Mouse (Mus musculus): ENCODE results near the gene 4930451I11Rik.
A peak's percentile ranks its signal among the peaks of the same experiment; 100 is the strongest.

Gene 4930451I11Rik

DNA sequence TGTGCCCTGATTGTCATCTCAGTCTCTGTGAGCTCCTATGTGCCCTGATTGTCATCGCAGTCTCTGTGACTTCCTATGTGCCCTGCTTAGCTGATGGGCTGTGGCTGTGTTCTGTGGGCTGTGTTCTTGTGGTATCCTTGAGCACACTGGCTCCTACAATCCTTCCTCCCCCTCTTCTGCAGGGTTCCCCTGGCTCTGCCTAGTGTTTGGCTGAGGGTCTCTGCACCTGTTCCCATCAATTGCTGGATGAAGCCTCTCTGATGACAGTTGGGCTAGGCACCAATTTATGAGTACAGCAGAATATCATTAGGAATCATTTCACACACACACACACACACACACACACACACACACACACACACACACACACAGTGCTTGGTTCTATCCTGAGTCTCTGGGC is 1.9 kb upstream of the 4930451I11Rik start:
- DNase-seq (ENCODE audit: low read depth): no peak

DNA sequence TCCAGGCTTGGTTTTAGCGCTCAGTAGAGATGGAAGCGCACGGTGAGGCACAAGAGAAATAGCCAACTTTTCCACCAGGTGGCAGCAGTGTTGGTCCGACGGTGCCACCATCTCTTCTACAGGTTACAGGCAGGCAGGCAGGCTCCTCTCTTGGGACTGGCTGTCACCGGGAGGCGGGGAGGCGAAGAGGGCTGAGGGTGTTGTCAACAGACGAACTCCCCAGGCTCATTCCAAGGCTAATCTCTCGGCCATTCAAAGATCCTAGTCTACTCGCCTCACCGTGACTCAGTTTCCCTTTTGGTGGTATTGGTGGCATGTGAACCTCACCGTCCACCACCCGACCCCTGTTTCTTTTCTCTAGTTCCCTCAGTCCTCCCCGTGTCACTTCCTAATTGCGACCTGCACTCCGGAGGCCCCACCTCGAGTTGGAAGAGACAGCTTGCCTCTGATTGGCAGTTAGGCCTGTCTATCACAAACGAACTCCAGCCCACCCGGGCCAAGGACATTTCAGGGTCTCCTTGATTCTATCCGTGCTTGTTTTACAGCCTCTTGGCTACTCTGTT is 678 bp upstream of the 4930451I11Rik start:
- DNase-seq (ENCODE audit: low read depth): peak; percentile 88

DNA sequence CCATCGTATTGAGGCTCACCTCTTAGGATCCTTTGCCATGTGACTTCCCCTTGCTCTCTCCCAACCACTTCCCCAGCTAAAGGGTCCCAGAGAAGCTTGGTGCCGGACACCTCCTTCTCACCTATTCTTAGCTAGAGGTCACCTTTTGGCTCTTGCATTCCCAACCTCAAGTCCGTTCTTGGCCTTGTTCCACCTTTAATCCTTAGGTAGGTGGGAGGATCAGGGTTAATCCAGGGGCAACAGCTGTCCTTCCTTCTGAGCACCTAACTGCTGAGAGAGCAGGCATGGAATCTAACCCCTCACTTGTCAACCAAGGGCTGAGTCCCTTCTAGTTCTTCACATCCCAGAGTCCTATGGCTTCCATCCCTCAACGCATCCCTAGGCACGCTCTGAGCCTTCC is 5.5 kb downstream of the 4930451I11Rik start:
- DNase-seq (ENCODE audit: low read depth): no peak

DNA sequence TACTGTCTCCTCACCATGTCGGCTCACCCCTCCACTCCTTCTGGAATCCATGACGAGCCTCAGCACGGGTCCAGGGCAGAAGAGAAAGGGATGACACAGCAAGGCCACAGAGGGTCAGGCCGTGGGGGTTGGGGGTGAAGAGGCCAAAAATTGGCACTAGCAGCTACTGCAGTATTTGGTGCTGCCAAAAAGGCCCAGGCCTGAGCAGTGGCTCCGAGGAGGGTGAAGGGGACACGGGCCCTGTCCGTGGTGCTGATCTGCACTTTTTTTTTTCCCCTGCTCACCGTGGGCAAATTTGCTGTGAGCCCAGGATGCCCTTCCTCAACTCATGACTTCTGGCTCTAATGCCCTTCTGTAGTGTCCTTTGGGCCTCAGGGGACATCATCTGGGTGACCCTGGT is 6.0 kb downstream of the 4930451I11Rik start:
- DNase-seq (ENCODE audit: low read depth): peak; percentile 51

- DNase-seq (ENCODE audit: low read depth): no peak
These were observed 7.5 kb downstream of the 4930451I11Rik start for GRCm38 (mm10) chr7:126823940-126824339.

DNA sequence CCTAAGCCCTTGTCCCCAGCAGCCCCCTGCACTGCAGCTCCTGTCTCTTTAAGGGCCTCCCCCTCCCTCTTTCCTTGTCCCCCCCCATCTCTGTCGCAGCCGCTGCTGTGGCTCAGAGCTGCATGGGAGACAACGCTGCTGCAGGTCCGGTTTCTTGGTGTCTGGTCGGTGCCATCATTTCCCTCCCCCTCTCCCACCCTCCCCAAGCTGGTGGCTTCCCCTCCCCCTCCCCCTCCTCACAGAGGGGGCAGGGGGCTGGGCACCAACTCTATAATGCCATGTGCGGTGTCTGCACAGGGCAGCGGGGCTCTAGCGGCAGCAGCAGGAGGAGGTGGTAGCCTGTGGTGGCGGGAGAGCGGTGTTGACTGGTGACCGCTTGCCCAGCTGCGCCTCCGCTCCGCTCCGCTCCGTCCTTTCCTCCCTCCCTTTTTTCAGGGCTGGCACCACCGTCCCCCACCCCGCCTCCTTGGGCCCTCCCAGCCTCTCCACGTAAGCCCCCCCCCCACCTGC is 8.2 kb downstream of the 4930451I11Rik start:
- no peak for DNase-seq (ENCODE audit: low read depth)

DNA sequence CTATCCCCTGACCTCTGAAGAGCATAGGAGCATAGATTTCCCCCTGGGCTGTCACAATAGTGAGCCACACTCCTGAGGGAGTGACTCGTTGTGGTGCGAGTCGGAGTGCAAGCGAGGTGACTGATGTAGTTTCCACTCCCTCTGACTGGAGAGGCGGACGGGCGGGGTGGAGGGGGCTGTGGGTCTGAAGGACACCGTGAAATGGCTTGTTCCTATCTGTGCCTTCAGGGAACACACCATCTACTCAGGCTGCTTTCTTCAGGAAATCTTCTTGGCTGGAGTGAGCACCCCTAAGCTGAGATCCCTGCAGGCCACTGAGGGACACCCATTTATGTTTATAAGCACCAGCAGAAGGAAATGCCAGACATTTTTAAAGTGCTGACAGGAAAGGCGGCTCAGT is 8.7 kb downstream of the 4930451I11Rik start:
- no peak for DNase-seq (ENCODE audit: low read depth)

GRCm38 (mm10) chr7:126821835-126822511 is 9.5 kb downstream of the 4930451I11Rik start:
- DNase-seq (ENCODE audit: low read depth): peak; percentile 90

DNA sequence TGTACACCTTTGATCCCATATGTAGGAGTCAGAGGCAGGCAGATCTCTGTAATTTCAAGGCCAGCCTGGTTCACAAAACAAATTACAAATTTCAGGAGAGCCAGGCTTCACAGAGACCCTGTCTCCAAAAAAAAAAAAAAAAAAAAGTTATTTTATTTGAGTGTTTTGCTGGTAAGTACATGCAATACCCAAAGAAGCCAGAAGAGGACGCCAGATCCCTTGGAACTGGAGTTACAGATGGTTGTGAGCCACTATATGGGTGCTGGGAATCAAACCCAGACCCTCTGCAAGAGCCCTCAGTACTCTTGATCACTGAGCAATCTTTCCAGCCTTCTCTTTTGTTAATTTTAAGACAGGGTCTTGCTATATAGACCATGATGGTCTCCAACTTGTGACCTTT is 12.6 kb downstream of the 4930451I11Rik start:
- no peak for DNase-seq (ENCODE audit: low read depth)

- DNase-seq (ENCODE audit: low read depth): no peak
These were observed 13.8 kb downstream of the 4930451I11Rik start for GRCm38 (mm10) chr7:126817595-126817994.

GRCm38 (mm10) chr7:126816494-126816893 is 14.9 kb downstream of the 4930451I11Rik start:
- no peak for DNase-seq (ENCODE audit: low read depth)

DNA sequence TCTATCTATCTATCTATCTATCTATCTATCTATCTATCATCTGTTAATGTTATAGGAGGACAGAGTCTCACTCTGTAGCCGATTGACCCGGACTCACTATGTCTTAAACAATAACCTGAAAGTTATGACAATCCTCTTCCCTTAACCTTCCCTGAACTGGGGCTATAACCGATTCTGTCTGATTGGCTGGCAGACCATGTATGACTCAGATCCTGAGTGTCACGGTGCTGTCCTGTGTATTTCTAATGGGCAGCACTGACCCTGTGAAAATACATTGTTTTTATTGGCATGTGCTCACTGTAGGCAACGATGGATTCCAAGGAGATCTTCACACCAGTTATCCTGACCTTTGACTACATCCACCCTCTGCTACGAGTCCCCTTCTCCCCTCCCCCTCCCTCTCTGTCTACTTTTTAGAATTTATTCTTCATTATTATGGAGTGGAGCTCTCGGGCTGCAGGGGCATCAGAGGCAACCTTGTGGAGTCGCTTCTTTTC is 15.7 kb downstream of the 4930451I11Rik start:
- DNase-seq (ENCODE audit: low read depth): no peak

- DNase-seq (ENCODE audit: low read depth): no peak
These were observed 21.6 kb downstream of the 4930451I11Rik start for GRCm38 (mm10) chr7:126809723-126810369.

DNA sequence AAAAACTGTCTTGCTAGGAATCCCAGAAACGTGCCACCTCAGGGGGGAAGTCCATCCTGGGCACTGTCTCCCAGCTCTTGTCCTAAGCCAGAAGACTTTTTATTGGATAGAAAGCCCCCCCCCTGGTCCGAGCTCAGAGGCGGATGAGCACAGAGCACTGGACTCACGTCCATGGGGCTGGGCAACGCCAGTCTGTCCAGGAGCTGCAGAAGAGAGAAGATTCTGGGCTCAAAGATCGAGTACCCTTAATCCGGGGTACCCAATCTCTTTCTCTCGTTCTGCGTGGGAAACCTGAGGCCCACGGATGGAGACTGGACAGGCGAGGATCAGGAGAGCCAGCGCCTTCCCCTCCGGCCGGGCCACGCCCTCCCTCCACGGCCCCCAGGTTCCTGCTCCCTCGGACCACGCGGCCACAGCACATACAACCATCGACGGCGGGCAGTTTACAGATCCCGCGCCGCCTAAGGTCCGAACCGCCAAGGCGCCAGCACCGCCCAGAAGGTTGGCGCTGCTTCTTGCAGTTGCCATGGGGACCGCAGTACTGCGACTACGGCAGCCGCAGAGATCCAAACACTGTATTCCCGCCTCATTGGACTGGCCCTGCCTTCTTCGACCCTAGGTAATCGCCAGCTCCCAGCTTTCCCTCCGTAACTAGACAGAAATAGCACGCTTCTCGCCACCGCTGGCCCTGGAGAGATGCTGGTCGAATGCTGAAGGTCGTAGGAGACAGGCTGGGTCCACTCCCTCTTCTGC is 22.6 kb downstream of the 4930451I11Rik start:
- DNase-seq (ENCODE audit: low read depth): peak; percentile 62

GRCm38 (mm10) chr7:126807405-126807804 is 24.0 kb downstream of the 4930451I11Rik start:
- no peak for DNase-seq (ENCODE audit: low read depth)

DNA sequence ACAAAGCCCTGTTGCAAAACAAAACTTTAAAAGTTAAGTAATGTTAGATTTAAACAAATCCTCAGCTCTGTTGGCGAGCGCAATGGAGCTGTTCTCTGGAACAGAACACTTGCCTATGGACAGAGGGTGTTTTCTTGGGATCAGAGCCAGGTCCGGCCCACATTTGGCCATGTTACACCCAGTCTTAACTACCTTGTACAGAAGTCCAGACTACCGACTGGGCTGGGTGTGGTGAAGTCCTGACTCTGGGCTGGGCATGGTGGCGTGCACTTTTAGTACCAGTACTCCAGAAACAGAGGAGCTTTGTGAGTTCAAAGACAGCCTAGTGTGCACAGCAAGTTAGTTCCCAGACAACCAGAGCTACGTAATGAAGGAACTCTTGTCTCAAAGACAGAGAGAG is 24.5 kb downstream of the 4930451I11Rik start:
- DNase-seq (ENCODE audit: low read depth): no peak

- DNase-seq (ENCODE audit: low read depth): no peak
These were observed 27.7 kb downstream of the 4930451I11Rik start for GRCm38 (mm10) chr7:126803751-126804150.

- DNase-seq (ENCODE audit: low read depth): no peak
These were observed 28.3 kb downstream of the 4930451I11Rik start for GRCm38 (mm10) chr7:126803181-126803580.

DNA sequence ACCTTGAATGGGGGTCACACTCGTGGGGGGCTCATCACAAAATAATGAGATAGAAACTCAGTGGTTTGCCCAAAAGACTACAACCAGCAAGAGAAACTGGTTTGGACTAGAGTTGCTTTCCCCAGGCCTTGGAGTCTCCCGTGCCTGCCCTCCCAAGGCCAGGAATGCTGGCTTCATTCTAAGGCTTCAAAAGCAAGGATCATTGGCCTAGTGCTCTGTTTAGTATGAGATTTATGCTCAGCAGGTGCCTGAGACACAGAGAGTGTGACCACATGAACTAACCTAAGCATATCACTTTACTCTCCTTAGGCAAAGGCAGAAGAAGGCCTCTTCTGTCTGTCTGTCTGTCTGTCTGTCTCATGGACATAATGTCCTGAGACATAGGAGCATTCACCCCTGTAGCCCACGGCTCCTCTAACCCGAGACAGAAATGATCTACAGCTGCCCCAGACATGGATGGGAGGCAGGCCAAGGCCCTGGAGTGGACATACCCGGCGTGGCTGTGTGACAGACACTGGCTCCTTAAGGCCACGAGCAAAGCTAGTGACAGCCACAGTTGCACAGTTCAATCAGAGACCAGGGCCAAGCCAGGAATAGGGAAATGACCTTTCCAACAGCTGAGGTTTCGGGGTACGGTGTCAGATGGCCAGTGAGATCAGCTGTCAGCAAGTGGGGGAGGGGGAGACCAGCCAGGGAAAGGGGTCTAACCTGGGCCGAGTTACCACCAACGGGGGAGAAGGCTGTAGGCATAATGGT is 29.1 kb downstream of the 4930451I11Rik start:
- no peak for DNase-seq (ENCODE audit: low read depth)

DNA sequence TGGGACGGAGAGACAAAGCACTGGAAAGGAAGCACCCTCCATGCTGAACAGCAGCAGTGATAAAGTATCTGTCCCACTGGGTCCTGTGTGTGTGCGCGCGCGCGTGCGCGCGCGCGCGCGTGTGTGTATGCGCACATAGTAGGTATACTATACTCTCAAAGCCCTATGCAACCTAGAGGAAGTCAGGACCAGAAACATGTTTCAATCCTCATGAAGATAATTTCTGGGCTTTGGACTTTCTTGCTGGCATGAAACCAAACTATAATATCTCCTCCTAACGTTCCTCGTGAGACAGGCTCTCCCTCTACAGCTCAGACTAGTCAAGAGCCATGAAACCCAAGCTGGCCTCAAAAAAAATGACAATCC is 30.4 kb downstream of the 4930451I11Rik start:
- no peak for DNase-seq (ENCODE audit: low read depth)

DNA sequence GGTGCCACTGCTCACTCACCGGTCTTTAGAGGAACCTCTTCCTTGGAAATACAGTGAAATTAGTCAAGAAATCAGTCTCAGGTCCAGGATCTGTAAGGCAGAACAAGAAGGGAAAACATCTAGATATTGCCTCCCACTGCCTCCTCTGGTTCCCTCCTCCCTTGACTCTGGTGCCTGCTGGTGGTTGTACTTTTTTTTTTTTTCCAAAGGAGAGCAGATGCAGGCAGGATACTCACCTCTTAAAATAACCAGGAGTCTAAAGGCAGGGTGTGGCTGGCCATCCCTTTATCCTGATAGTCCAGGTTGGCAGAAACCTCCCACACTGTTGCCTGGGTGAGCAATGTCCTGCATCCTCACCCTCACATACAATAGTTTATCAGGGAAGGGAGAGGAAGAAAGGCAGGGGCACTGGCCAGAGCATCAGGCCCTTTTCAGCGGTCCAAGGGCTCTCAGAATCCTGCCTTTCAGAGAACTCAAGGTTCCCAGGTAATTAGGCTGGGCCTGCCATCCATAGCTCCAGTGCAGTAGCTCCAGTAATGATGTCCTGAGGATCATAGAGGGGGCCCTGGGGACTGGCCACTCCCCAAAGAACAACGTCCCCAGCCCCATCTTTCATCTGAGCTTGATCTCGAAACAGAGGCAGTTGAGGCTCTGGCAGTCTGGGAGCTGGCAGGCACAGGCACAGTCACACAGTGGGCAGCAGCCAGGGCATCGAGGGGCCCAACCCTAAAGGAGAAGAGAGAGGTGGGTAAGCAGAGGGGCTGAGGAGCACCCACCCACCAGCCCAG is 31.0 kb downstream of the 4930451I11Rik start:
- no peak for DNase-seq (ENCODE audit: low read depth)

Data from induced T-regulatory cell, adult 2 months (primary cell).